Mouse (Mus musculus) forebrain, embryonic 12.5 days (tissue): ENCODE data around the gene Lgr6. TPM values are rescaled to one million over a fixed set of nuclear protein-coding genes. Genes with fewer than 3 reads are reported as not detected.

Experiments
- ATAC-seq: fragments of 200-750 bp; cut with Nextera tagmentation; 2 replicates; pipeline ENCODE4 v1.8.0; 2017; ENCODE audit warnings: moderate TSS enrichment; ENCODE audit not compliant: low FRiP score
- H3K27ac ChIP-seq: fragments of 300-500 bp; sonication (generic); 2 replicates; pipeline ENCODE4 v1.5.1; 2016; ENCODE audit warnings: mild to moderate bottlenecking
- H3K27me3 ChIP-seq: fragments of 300-500 bp; sonication (generic); 2 replicates; pipeline ENCODE4 v1.6.1; 2016; ENCODE audit warnings: mild to moderate bottlenecking
- H3K36me3 ChIP-seq: fragments of 300-500 bp; sonication (generic); replicated peaks from 2 replicates; pipeline ENCODE4 v1.6.1; 2016; ENCODE audit warnings: mild to moderate bottlenecking
- H3K4me1 ChIP-seq: fragments of 300-500 bp; sonication (generic); 2 replicates; pipeline ENCODE4 v1.6.1; 2016
- H3K4me2 ChIP-seq: fragments of 300-500 bp; sonication (generic); 2 replicates; pipeline ENCODE4 v1.6.1; 2016; ENCODE audit warnings: mild to moderate bottlenecking, moderate library complexity
- H3K4me3 ChIP-seq: fragments of 300-500 bp; sonication (generic); replicated peaks from 2 replicates; pipeline ENCODE4 v1.5.1; 2016; ENCODE audit warnings: mild to moderate bottlenecking
- H3K9ac ChIP-seq: fragments of 300-500 bp; sonication (generic); 2 replicates; pipeline ENCODE4 v1.6.1; 2016; ENCODE audit warnings: mild to moderate bottlenecking
- H3K9me3 ChIP-seq: fragments of 300-500 bp; sonication (generic); 2 replicates; pipeline ENCODE4 v1.6.1; 2016
- WGBS: fragments of 180-500 bp; shearing (Covaris S2); methylation state at CpG from one replicate; pipeline ENCODE4 v1.1.7; 2016; 5-methylcytosine and 5-hydroxymethylcytosine counted together
- polyA plus RNA-seq: library from polyadenylated mRNA; unstranded; fragments of >200 nt; fragmentation: Nextera tagmentation; extraction: Ambion mirVana; gene quantifications from 2 replicates; pipeline ENCODE4 v1.2.1, GENCODE M21; 2016

The Lgr6 gene
- polyA plus RNA-seq: 0.36 and 0.42 TPM in 2 replicates

GRCm38 (mm10) chr1:135105124-135105523 is at the start of gene Lgr6:
Lgr6 (minus strand) TSS chr1:135105276.
- under 1% methylated on average over 40 of the region's 40 CpGs for WGBS

GRCm38 (mm10) chr1:135154411-135154959 is 49.4 kb upstream of the Lgr6 start:
- Histone ChIP-seq H3K27ac (peak overlapping the region; percentile 92), H3K9me3 (no peaks in the 10 kb centered on the region), H3K4me3 (peak overlapping the region; percentile 25), H3K4me1 (peaks cover 32% of the 10 kb centered on the region), H3K4me2 (peak overlapping the region; percentile 51), H3K36me3 (peaks cover 28% of the 10 kb centered on the region), H3K27me3 (no peaks in the 10 kb centered on the region), H3K9ac (peak overlapping the region; percentile 48)
- 3% methylated on average over 14 of the region's 14 CpGs for WGBS
- ATAC-seq: peak; percentile 60

More at GRCm38 (mm10) chr1:135105124-135105523, at the start of gene Lgr6:
- Histone ChIP-seq H3K36me3 (no peaks in the 10 kb centered on the region), H3K9me3 (no peaks in the 10 kb centered on the region), H3K27me3 (peaks cover 78% of the 10 kb centered on the region), H3K27ac (no peak within 1 kb of the TSS), H3K4me1 (peaks cover 8% of the 10 kb centered on the region), H3K4me2 (peak within 1 kb of the TSS; percentile 62), H3K9ac (no peak within 1 kb of the TSS), H3K4me3 (peak within 1 kb of the TSS; percentile 40)
- no peak for ATAC-seq

- H3K9me3 ChIP-seq: no peaks in the 10 kb centered on the region
- H3K4me2 ChIP-seq: peak overlapping the region; percentile 51
- no peak; the same call in none of the 2 replicates for ATAC-seq
- H3K27me3 ChIP-seq: no peaks in the 10 kb centered on the region
- H3K36me3 ChIP-seq: peaks cover 28% of the 10 kb centered on the region
- H3K4me3 ChIP-seq: peak overlapping the region; percentile 25
- peaks cover 30% of the 10 kb centered on the region for H3K4me1 ChIP-seq
- peak overlapping the region; percentile 92 for H3K27ac ChIP-seq
- peak overlapping the region; percentile 48 for H3K9ac ChIP-seq
- WGBS: 13% methylated on average over 13 of the region's 13 CpGs
These were observed 48.9 kb upstream of the Lgr6 start for GRCm38 (mm10) chr1:135154011-135154410.

- Histone ChIP-seq H3K4me1 (peaks cover 32% of the 10 kb centered on the region), H3K4me2 (peak overlapping the region; percentile 76), H3K27me3 (peaks cover 5% of the 10 kb centered on the region), H3K9ac (no peak overlapping the region), H3K4me3 (peak overlapping the region; percentile 95), H3K36me3 (peaks cover 6% of the 10 kb centered on the region), H3K9me3 (no peaks in the 10 kb centered on the region), H3K27ac (peak overlapping the region; percentile 50; the same call in 1 of the 2 replicates)
- 58% methylated on average over 5 of the region's 5 CpGs for WGBS
- ATAC-seq: no peak
These were observed 43.9 kb upstream of the Lgr6 start for GRCm38 (mm10) chr1:135148996-135149395.

- peaks cover 6% of the 10 kb centered on the region for H3K36me3 ChIP-seq
- no peak for ATAC-seq
These were observed 43.4 kb upstream of the Lgr6 start for GRCm38 (mm10) chr1:135148476-135148875.

GRCm38 (mm10) chr1:135147702-135148058 is 42.6 kb upstream of the Lgr6 start:
- H3K4me2 ChIP-seq: peak overlapping the region; percentile 76
- peaks cover 29% of the 10 kb centered on the region for H3K4me1 ChIP-seq
- no peaks in the 10 kb centered on the region for H3K9me3 ChIP-seq
- H3K27me3 ChIP-seq: peaks cover 17% of the 10 kb centered on the region
- ATAC-seq: peak; percentile 47; the same call in 1 of the 2 replicates
- H3K27ac ChIP-seq: peak overlapping the region; percentile 89
- H3K9ac ChIP-seq: peak overlapping the region; percentile 92
- H3K4me3 ChIP-seq: peak overlapping the region; percentile 95
- WGBS: under 1% methylated on average over 7 of the region's 7 CpGs
- H3K36me3 ChIP-seq: peaks cover 6% of the 10 kb centered on the region

More at GRCm38 (mm10) chr1:135148476-135148875, 43.4 kb upstream of the Lgr6 start:
- Histone ChIP-seq H3K9me3 (no peaks in the 10 kb centered on the region), H3K27ac (no peak overlapping the region), H3K4me2 (peak overlapping the region; percentile 76), H3K9ac (peak overlapping the region; percentile 92; the same call in 1 of the 2 replicates), H3K4me3 (peak overlapping the region; percentile 95), H3K27me3 (peaks cover 10% of the 10 kb centered on the region), H3K4me1 (peaks cover 29% of the 10 kb centered on the region)
- 83% methylated on average over 4 of the region's 4 CpGs for WGBS

- Histone ChIP-seq H3K4me1 (peaks cover 25% of the 10 kb centered on the region), H3K4me2 (peak overlapping the region; percentile 76), H3K9me3 (no peaks in the 10 kb centered on the region), H3K27me3 (peaks cover 17% of the 10 kb centered on the region), H3K36me3 (peaks cover 2% of the 10 kb centered on the region; the same call in 1 of the 2 replicates), H3K27ac (peak overlapping the region; percentile 89), H3K4me3 (peak overlapping the region; percentile 95), H3K9ac (peak overlapping the region; percentile 92)
- under 1% methylated on average over 69 of the region's 69 CpGs for WGBS
- peak; percentile 70 for ATAC-seq
These were observed 42.0 kb upstream of the Lgr6 start for GRCm38 (mm10) chr1:135146946-135147701.

GRCm38 (mm10) chr1:135146077-135146945 is 41.2 kb upstream of the Lgr6 start, which contains the start of gene Arl8a:
Arl8a (plus strand) TSS chr1:135146824.
- peak within 1 kb of the TSS; percentile 89 for H3K27ac ChIP-seq
- peak within 1 kb of the TSS; percentile 95 for H3K4me3 ChIP-seq
- H3K36me3 ChIP-seq: no peaks in the 10 kb centered on the region; the same call in 1 of the 2 replicates
- peaks cover 17% of the 10 kb centered on the region for H3K27me3 ChIP-seq
- no peaks in the 10 kb centered on the region for H3K9me3 ChIP-seq
- H3K4me2 ChIP-seq: peak within 1 kb of the TSS; percentile 76
- peaks cover 23% of the 10 kb centered on the region for H3K4me1 ChIP-seq
- WGBS: 2% methylated on average over 55 of the region's 78 CpGs
- H3K9ac ChIP-seq: peak within 1 kb of the TSS; percentile 92
- peak; percentile 87 for ATAC-seq

- H3K27me3 ChIP-seq: peaks cover 20% of the 10 kb centered on the region
- H3K4me1 ChIP-seq: peaks cover 18% of the 10 kb centered on the region
- H3K4me3 ChIP-seq: no peak overlapping the region
- H3K9me3 ChIP-seq: no peaks in the 10 kb centered on the region
- H3K36me3 ChIP-seq: no peaks in the 10 kb centered on the region
- no peak overlapping the region for H3K27ac ChIP-seq
- H3K4me2 ChIP-seq: no peak overlapping the region
- WGBS: 78% methylated on average over 2 of the region's 2 CpGs
- no peak overlapping the region for H3K9ac ChIP-seq
- no peak for ATAC-seq
These were observed 38.9 kb upstream of the Lgr6 start for GRCm38 (mm10) chr1:135143940-135144339.

- 87% methylated on average over 2 of the region's 2 CpGs for WGBS
- Histone ChIP-seq H3K4me2 (no peak overlapping the region), H3K4me1 (peaks cover 4% of the 10 kb centered on the region), H3K36me3 (no peaks in the 10 kb centered on the region), H3K27ac (no peak overlapping the region), H3K4me3 (no peak overlapping the region), H3K9me3 (no peaks in the 10 kb centered on the region), H3K27me3 (peaks cover 21% of the 10 kb centered on the region), H3K9ac (no peak overlapping the region)
- ATAC-seq: no peak
These were observed 37.4 kb upstream of the Lgr6 start for GRCm38 (mm10) chr1:135142452-135142851.

GRCm38 (mm10) chr1:135139906-135140305 is 34.8 kb upstream of the Lgr6 start:
- Histone ChIP-seq H3K9me3 (no peaks in the 10 kb centered on the region), H3K27ac (no peak overlapping the region), H3K27me3 (peaks cover 21% of the 10 kb centered on the region), H3K4me2 (no peak overlapping the region), H3K9ac (no peak overlapping the region), H3K36me3 (no peaks in the 10 kb centered on the region), H3K4me1 (no peaks in the 10 kb centered on the region), H3K4me3 (no peak overlapping the region)
- ATAC-seq: no peak
- WGBS: 76% methylated on average over 2 of the region's 2 CpGs

- H3K9ac ChIP-seq: no peak overlapping the region
- H3K27ac ChIP-seq: no peak overlapping the region
- no peaks in the 10 kb centered on the region for H3K36me3 ChIP-seq
- WGBS: 6% methylated on average over 1 of the region's 1 CpGs
- H3K4me3 ChIP-seq: no peak overlapping the region
- ATAC-seq: peak; percentile 60
- H3K9me3 ChIP-seq: no peaks in the 10 kb centered on the region
- H3K4me1 ChIP-seq: no peaks in the 10 kb centered on the region
- no peak overlapping the region for H3K4me2 ChIP-seq
- H3K27me3 ChIP-seq: peaks cover 4% of the 10 kb centered on the region; the same call in 1 of the 2 replicates
These were observed 31.4 kb upstream of the Lgr6 start for GRCm38 (mm10) chr1:135136500-135136899.
